Mouse (Mus musculus) lung, adult 2 months (tissue): ENCODE data around the gene Lrp11. TPM values are rescaled to one million over a fixed set of nuclear protein-coding genes. Genes with fewer than 3 reads are reported as not detected.

Experiments
- DNase-seq: peaks from one replicate; pipeline ENCODE4 v3.0.0; 2022
- H3K4me1 ChIP-seq: fragments of 200-500 bp; 2 replicates; pipeline ENCODE4 v1.6.1; 2011; ENCODE audit warnings: low read length; ENCODE audit not compliant: control insufficient read depth, insufficient read depth
- H3K4me3 ChIP-seq: fragments of 200-500 bp; replicated peaks from 2 replicates; pipeline ENCODE3; 2011; ENCODE audit warnings: low read depth, mild to moderate bottlenecking, control low read depth, low read length; ENCODE audit errors: extremely low read depth
- CTCF ChIP-seq: fragments of 200-500 bp; IDR thresholded peaks from 2 replicates; pipeline ENCODE4 v1.5.1; 2011; ENCODE audit warnings: mild to moderate bottlenecking, low read length, control low read depth; ENCODE audit not compliant: insufficient read depth
- POLR2A ChIP-seq: fragments of 200-500 bp; IDR thresholded peaks from 2 replicates; pipeline ENCODE4 v1.6.1; 2011; ENCODE audit warnings: low read depth, mild to moderate bottlenecking, control low read depth, low read length, borderline replicate concordance; ENCODE audit errors: extremely low read depth
- WGBS: fragments of 180-500 bp; shearing (Covaris S2); methylation state at CpG from one replicate; pipeline ENCODE4 v1.1.7; 2018; 5-methylcytosine and 5-hydroxymethylcytosine counted together
- polyA plus RNA-seq: library from polyadenylated mRNA; depleted of rRNA; stranded (reverse); fragments of >200 nt; gene quantifications from 2 replicates; pipeline ENCODE4 v1.2.3, GENCODE M21; 2012

Gene Lrp11
- polyA plus RNA-seq, 1 experiment: 4.0 TPM

DNA sequence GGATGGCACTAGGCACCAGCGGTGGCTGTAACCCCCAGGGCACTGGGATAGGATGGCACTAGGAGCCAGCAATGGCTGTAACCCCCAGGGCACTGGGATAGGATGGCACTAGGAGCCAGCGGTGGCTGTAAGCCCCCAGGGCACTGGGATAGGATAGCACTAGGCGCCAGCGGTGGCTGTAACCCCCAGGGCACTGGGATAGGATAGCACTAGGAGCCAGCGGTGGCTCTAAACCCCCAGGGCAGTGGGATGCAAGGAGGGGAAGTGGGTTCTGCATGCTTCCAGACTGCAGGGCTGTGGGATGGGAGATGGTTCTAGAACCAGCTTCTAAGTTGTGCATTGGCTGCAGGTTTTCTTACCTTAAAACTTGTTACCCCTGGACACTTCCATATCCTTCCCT lies 31.1 kb downstream of the Lrp11 start:
- no peak for TF ChIP-seq CTCF
- no peak for TF ChIP-seq POLR2A
- no peak for DNase-seq
- 79% methylated on average over 5 of the region's 5 CpGs for WGBS
- Histone ChIP-seq H3K4me1 (no peaks in the 10 kb centered on the region), H3K4me3 (no peak overlapping the region)

GRCm38 (mm10) chr10:7622378-7622777 lies 32.8 kb downstream of the Lrp11 start:
- 78% methylated on average over 3 of the region's 3 CpGs for WGBS
- no peaks in the 10 kb centered on the region for H3K4me1 ChIP-seq

GRCm38 (mm10) chr10:7623861-7624518 lies 34.4 kb downstream of the Lrp11 start:
- H3K4me3 ChIP-seq: no peak overlapping the region
- no peak for DNase-seq
- TF ChIP-seq CTCF: no peak
- TF ChIP-seq POLR2A: no peak
- no peaks in the 10 kb centered on the region for H3K4me1 ChIP-seq
- 86% methylated on average over 3 of the region's 3 CpGs for WGBS

More at GRCm38 (mm10) chr10:7622378-7622777, 32.8 kb downstream of the Lrp11 start:
- DNase-seq: no peak
- TF ChIP-seq CTCF (no peak), POLR2A (no peak)
- H3K4me3 ChIP-seq: no peak overlapping the region

GRCm38 (mm10) chr10:7629092-7629491 lies 39.5 kb downstream of the Lrp11 start:
- no peak for DNase-seq
- no peak for TF ChIP-seq POLR2A
- TF ChIP-seq CTCF: no peak
- H3K4me3 ChIP-seq: no peak overlapping the region
- H3K4me1 ChIP-seq: no peaks in the 10 kb centered on the region
- 84% methylated on average over 4 of the region's 4 CpGs for WGBS

GRCm38 (mm10) chr10:7630286-7630685 lies 40.7 kb downstream of the Lrp11 start:
- no peak for DNase-seq
- 84% methylated on average over 5 of the region's 5 CpGs for WGBS
- Histone ChIP-seq H3K4me1 (no peaks in the 10 kb centered on the region), H3K4me3 (no peak overlapping the region)
- TF ChIP-seq CTCF (no peak), POLR2A (no peak)

GRCm38 (mm10) chr10:7630951-7631720 lies 41.5 kb downstream of the Lrp11 start:
- WGBS: 65% methylated on average over 16 of the region's 16 CpGs
- Histone ChIP-seq H3K4me1 (no peaks in the 10 kb centered on the region), H3K4me3 (no peak overlapping the region)
- TF ChIP-seq CTCF (no peak), POLR2A (no peak)
- DNase-seq: no peak

DNA sequence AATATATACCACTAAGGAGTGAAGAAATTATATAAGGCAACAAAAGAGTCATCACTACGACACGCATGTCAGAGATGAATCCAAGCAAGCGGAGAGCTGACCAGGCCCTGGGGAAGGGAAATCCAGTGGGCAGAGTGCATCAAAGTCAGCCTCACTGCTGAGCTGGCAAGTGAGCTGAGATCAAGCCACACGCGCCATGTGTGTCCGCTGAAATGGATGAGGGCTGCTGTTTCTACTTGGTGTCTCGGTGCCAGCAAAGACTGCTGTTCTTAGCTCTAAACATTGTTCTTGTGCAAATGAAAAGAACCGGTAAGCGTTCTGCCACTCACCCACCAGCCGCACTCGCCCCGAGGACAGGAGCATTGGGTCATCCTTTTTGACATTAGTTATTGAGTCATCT lies 50.8 kb downstream of the Lrp11 start:
- TF ChIP-seq POLR2A (no peak), CTCF (no peak)
- Histone ChIP-seq H3K4me1 (no peaks in the 10 kb centered on the region), H3K4me3 (no peak overlapping the region)
- DNase-seq: no peak
- 95% methylated on average over 12 of the region's 12 CpGs for WGBS

- TF ChIP-seq CTCF (no peak), POLR2A (no peak)
- DNase-seq: no peak
- Histone ChIP-seq H3K4me1 (no peaks in the 10 kb centered on the region), H3K4me3 (no peak overlapping the region)
- 82% methylated on average over 2 of the region's 2 CpGs for WGBS
Measured at GRCm38 (mm10) chr10:7645911-7646310, 56.3 kb downstream of the Lrp11 start.

- 75% methylated on average over 4 of the region's 4 CpGs for WGBS
- TF ChIP-seq CTCF (no peak), POLR2A (no peak)
- DNase-seq: no peak
- Histone ChIP-seq H3K4me1 (no peaks in the 10 kb centered on the region), H3K4me3 (no peak overlapping the region)
Measured at GRCm38 (mm10) chr10:7649059-7649458, 59.5 kb downstream of the Lrp11 start.

GRCm38 (mm10) chr10:7651057-7651456 lies 61.5 kb downstream of the Lrp11 start:
- no peak for TF ChIP-seq POLR2A
- TF ChIP-seq CTCF: no peak
- no peaks in the 10 kb centered on the region for H3K4me1 ChIP-seq
- no peak for DNase-seq
- no peak overlapping the region for H3K4me3 ChIP-seq
- WGBS: 93% methylated on average over 2 of the region's 2 CpGs
